Mouse (Mus musculus): ENCODE results near the gene Pacsin2. TPM values are rescaled to one million over a fixed set of nuclear protein-coding genes. Genes with fewer than 3 reads are reported as not detected.
"Not testable (repeated sequence)": the region's sequence is repeated elsewhere in the genome, so short reads cannot be mapped to it uniquely, and the experiment has no call there.

The Pacsin2 gene
- polyA plus RNA-seq (2015; fragmentation: Nextera tagmentation; extraction: Ambion mirVana) = 70.8 and 78.1 TPM in 2 replicates

GRCm38 (mm10) chr15:83464083-83464904 lies at the start of gene Pacsin2:
Gene Pacsin2 (minus strand): TSS chr15:83464606.
- Histone ChIP-seq H3K27ac (peak within 1 kb of the TSS; percentile 78), H3K4me2 (replicated peaks) (peak within 1 kb of the TSS; percentile 80), H3K9me3 (no peaks in the 10 kb centered on the region), H3K36me3 (no peaks in the 10 kb centered on the region), H3K27me3 (replicated peaks) (no peaks in the 10 kb centered on the region), H3K9ac (peak within 1 kb of the TSS; percentile 87), H3K4me1 (replicated peaks) (peaks cover 10% of the 10 kb centered on the region; the same call in 1 of the 2 replicates), H3K4me3 (replicated peaks) (peak within 1 kb of the TSS; percentile 86)
- ATAC-seq = peak; percentile 98
- under 1% methylated on average over 85 of the region's 88 CpGs for WGBS

- Histone ChIP-seq H3K9ac (no peak overlapping the region), H3K36me3 (no peaks in the 10 kb centered on the region), H3K4me1 (replicated peaks) (peaks cover 3% of the 10 kb centered on the region; the same call in 1 of the 2 replicates), H3K27ac (no peak overlapping the region), H3K4me3 (replicated peaks) (no peak overlapping the region), H3K4me2 (replicated peaks) (no peak overlapping the region), H3K9me3 (no peaks in the 10 kb centered on the region), H3K27me3 (replicated peaks) (no peaks in the 10 kb centered on the region)
- ATAC-seq = no peak
- 69% methylated on average over 13 of the region's 13 CpGs for WGBS
Measured at GRCm38 (mm10) chr15:83512489-83513281, 48.3 kb upstream of the Pacsin2 start.

- Histone ChIP-seq H3K9me3 (no peaks in the 10 kb centered on the region), H3K4me1 (replicated peaks) (peaks cover 3% of the 10 kb centered on the region; the same call in 1 of the 2 replicates), H3K9ac (peak within 1 kb of the TSS; percentile 44), H3K4me2 (replicated peaks) (peak within 1 kb of the TSS; percentile 89), H3K27ac (no peak within 1 kb of the TSS), H3K4me3 (replicated peaks) (peak within 1 kb of the TSS; percentile 50), H3K36me3 (no peaks in the 10 kb centered on the region), H3K27me3 (replicated peaks) (no peaks in the 10 kb centered on the region)
- 10% methylated on average over 41 of the region's 41 CpGs for WGBS
- peak; percentile 99 for ATAC-seq
Measured at GRCm38 (mm10) chr15:83510805-83511405, 46.5 kb upstream of the Pacsin2 start, which contains the start of gene Ttll1. Gene Ttll1 (minus strand): TSS chr15:83510893.

DNA sequence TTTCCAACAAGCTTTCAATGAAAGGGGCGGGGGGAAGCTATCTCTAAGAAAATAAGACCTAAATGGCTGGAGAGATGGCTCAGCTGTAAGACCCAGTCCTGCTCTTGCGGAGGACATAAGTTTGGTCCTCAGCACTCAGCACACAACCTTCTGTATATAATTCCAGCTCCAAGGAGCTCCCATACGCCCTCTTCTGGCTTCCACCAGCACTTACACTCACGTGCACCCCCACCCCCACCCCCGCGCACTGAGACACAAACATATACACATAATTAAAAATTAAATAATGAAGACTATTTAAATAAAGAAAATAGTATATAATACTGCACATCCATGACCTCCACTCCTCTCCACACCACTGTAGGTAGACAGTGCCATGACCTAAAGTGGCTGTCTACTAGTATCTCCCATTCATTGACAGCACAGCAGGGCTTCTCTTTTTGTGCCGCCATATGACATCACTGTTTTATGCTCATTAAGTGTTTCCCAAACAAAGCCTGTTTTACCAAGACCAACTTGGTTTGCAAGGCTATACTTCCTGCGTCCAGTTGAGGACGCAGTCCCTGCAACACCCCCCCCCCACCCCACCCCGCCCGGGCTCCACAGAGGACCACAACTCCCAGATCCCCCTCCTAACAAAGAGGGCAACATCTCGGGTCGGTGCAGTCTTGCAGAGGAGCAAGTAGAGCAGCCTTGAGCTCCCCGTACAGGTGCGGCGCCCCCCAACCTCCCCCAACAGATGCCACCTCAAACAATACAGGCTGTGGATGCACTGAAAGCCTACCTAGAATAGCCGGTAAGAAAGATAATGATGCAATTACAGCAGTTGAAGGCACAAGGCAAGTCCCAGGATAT lies 45.8 kb upstream of the Pacsin2 start:
- H3K4me3 ChIP-seq (replicated peaks) = peak overlapping the region; percentile 50
- H3K9me3 ChIP-seq = no peaks in the 10 kb centered on the region
- no peaks in the 10 kb centered on the region for H3K27me3 ChIP-seq (replicated peaks)
- 26% methylated on average over 17 of the region's 17 CpGs for WGBS
- H3K4me1 ChIP-seq (replicated peaks) = peaks cover 3% of the 10 kb centered on the region; the same call in 1 of the 2 replicates
- no peak overlapping the region for H3K27ac ChIP-seq
- peak overlapping the region; percentile 44 for H3K9ac ChIP-seq
- ATAC-seq = peak; percentile 71
- H3K36me3 ChIP-seq = no peaks in the 10 kb centered on the region
- peak overlapping the region; percentile 89 for H3K4me2 ChIP-seq (replicated peaks)

GRCm38 (mm10) chr15:83501483-83501882 lies 37.1 kb upstream of the Pacsin2 start:
- H3K9ac ChIP-seq; H3K4me1 ChIP-seq (replicated peaks); H3K36me3 ChIP-seq; H3K4me3 ChIP-seq (replicated peaks); H3K27me3 ChIP-seq (replicated peaks); ATAC-seq; H3K9me3 ChIP-seq; H3K4me2 ChIP-seq (replicated peaks); H3K27ac ChIP-seq: not testable (repeated sequence)
- 77% methylated on average over 6 of the region's 6 CpGs for WGBS

DNA sequence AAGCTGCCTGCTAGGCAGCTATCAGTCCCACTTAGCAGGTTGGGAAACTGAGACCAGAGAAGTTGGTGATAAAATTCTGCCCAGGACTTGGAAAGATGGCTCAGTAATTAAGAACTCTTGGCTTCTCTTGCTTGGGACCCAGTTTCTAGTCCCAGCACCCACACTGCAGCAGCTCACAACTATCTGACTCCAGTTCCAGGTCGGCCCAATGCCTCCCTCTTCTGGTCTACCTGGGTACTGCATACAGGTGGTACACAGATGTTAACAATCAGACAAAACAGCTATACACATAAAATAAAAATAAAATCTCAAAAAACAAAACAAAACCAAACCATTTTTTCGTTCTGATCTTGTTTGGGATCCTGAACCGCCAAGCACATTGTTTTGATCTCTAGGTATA lies 35.9 kb upstream of the Pacsin2 start:
- Histone ChIP-seq H3K27me3 (replicated peaks) (no peaks in the 10 kb centered on the region), H3K4me1 (replicated peaks) (no peaks in the 10 kb centered on the region), H3K36me3 (no peaks in the 10 kb centered on the region), H3K27ac (no peak overlapping the region), H3K4me3 (replicated peaks) (no peak overlapping the region), H3K9me3 (no peaks in the 10 kb centered on the region), H3K9ac (no peak overlapping the region), H3K4me2 (replicated peaks) (no peak overlapping the region)
- ATAC-seq = no peak
- 53% methylated on average over 3 of the region's 3 CpGs for WGBS

DNA sequence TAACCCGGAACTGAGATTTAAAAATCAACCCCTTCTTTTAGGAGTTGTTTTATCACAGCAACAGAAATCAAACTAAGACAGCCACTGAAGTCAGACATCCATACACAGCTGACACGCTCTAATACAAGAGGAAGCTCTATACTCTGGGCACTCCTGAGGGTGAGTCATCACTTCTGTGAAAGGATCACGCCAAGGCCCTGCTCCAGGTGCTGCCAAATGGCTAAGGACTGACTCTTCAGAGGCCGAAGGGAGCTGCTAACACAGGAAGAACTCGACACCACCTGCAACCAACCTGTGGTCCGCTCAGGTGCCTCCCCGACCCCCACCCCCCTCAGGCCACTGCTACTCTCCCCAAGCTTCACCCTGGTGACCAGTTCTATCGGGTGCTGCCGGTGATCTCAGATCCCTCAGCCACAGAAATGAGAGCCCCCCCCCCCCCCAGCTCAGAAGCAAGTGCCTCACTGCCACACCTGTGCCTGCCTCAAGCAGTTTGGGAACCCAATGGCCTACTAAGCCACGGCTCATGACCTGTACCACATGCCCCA lies 34.9 kb upstream of the Pacsin2 start:
- H3K4me3 ChIP-seq (replicated peaks) = no peak overlapping the region
- no peaks in the 10 kb centered on the region for H3K36me3 ChIP-seq
- H3K27me3 ChIP-seq (replicated peaks) = no peaks in the 10 kb centered on the region
- H3K4me1 ChIP-seq (replicated peaks) = no peaks in the 10 kb centered on the region
- no peak overlapping the region for H3K4me2 ChIP-seq (replicated peaks)
- H3K9me3 ChIP-seq = no peaks in the 10 kb centered on the region
- no peak overlapping the region for H3K9ac ChIP-seq
- ATAC-seq = no peak
- H3K27ac ChIP-seq = no peak overlapping the region
- WGBS = 89% methylated on average over 10 of the region's 10 CpGs

DNA sequence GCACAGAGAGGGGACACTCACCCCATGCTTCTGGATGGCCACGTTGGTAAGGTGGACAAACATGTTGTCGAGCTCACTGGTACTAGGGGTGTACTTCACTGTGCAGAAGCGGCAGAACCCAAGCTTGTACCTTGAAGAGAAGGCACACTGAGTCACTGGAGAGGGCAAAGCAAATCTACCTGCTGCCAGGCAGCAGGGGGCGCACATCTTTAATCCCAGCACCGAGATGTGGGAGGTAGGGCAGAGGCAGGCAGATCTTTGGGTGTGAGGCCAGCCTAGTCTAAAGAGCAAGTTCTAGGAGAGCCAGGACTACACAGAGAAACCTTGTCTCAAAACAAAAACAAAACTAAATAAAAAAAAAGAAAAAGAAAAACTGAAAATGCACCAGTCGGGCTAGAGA lies 32.9 kb upstream of the Pacsin2 start:
- ATAC-seq = no peak
- no peaks in the 10 kb centered on the region for H3K4me1 ChIP-seq (replicated peaks)
- H3K27ac ChIP-seq = no peak overlapping the region
- no peaks in the 10 kb centered on the region for H3K9me3 ChIP-seq
- no peak overlapping the region for H3K9ac ChIP-seq
- H3K4me2 ChIP-seq (replicated peaks) = no peak overlapping the region
- peaks cover 6% of the 10 kb centered on the region; the same call in 1 of the 2 replicates for H3K36me3 ChIP-seq
- no peaks in the 10 kb centered on the region for H3K27me3 ChIP-seq (replicated peaks)
- no peak overlapping the region for H3K4me3 ChIP-seq (replicated peaks)
- 89% methylated on average over 6 of the region's 6 CpGs for WGBS

- ATAC-seq = no peak
- Histone ChIP-seq H3K4me2 (replicated peaks) (0 out of 2 replicates have a peak overlapping the region, but pooled peaks have one; percentile 26), H3K27me3 (replicated peaks) (no peaks in the 10 kb centered on the region), H3K27ac (no peak overlapping the region), H3K9ac (no peak overlapping the region), H3K36me3 (peaks cover 6% of the 10 kb centered on the region; the same call in 1 of the 2 replicates), H3K4me3 (replicated peaks) (no peak overlapping the region), H3K4me1 (replicated peaks) (no peaks in the 10 kb centered on the region), H3K9me3 (no peaks in the 10 kb centered on the region)
- WGBS = 65% methylated on average over 22 of the region's 22 CpGs
Measured at GRCm38 (mm10) chr15:83495787-83496367, 31.5 kb upstream of the Pacsin2 start.

- H3K4me3 ChIP-seq (replicated peaks) = no peak overlapping the region
- H3K9me3 ChIP-seq = no peaks in the 10 kb centered on the region
- no peak overlapping the region for H3K27ac ChIP-seq
- no peaks in the 10 kb centered on the region for H3K27me3 ChIP-seq (replicated peaks)
- no peaks in the 10 kb centered on the region for H3K4me1 ChIP-seq (replicated peaks)
- H3K4me2 ChIP-seq (replicated peaks) = no peak overlapping the region
- H3K9ac ChIP-seq = no peak overlapping the region
- WGBS = 86% methylated on average over 3 of the region's 3 CpGs
- peaks cover 6% of the 10 kb centered on the region; the same call in 1 of the 2 replicates for H3K36me3 ChIP-seq
- ATAC-seq = no peak
Measured at GRCm38 (mm10) chr15:83495195-83495594, 30.8 kb upstream of the Pacsin2 start.

DNA sequence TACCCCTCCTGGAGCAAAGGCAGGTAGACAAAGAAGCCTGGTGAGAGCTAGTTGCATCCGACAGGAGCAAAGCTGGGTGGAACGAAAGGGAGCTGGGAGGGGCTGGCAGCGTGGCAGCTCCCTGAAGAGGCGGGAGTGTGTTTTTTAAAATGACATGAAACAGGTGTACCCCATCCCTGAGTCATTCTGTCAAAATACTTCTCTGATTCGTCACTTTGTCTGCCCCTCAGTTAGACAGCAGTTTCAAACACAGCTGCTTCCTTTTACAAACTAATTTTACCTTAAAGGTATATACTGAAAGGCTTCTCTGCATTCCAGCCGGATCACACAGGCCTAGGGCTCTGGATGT lies 30.1 kb upstream of the Pacsin2 start:
- Histone ChIP-seq H3K36me3 (peaks cover 6% of the 10 kb centered on the region; the same call in 1 of the 2 replicates), H3K9ac (no peak overlapping the region), H3K4me3 (replicated peaks) (no peak overlapping the region), H3K4me1 (replicated peaks) (no peaks in the 10 kb centered on the region), H3K9me3 (no peaks in the 10 kb centered on the region), H3K27me3 (replicated peaks) (no peaks in the 10 kb centered on the region), H3K27ac (no peak overlapping the region), H3K4me2 (replicated peaks) (no peak overlapping the region)
- no peak for ATAC-seq
- 66% methylated on average over 6 of the region's 6 CpGs for WGBS
